Mouse (Mus musculus) olfactory bulb, adult 2 months (tissue): ENCODE measurements around the gene Suv39h2.

ENCODE experiments used
- CTCF ChIP-seq: fragments of 200-500 bp; IDR thresholded peaks from 2 replicates; pipeline ENCODE4 v1.5.1; 2012; ENCODE audit warnings: low read depth, mild to moderate bottlenecking, low read length, moderate library complexity; ENCODE audit not compliant: insufficient read depth
- POLR2A ChIP-seq: fragments of 200-500 bp; IDR thresholded peaks from 2 replicates; pipeline ENCODE4 v1.6.1; 2012; ENCODE audit warnings: mild to moderate bottlenecking, low read depth, low read length, moderate library complexity; ENCODE audit not compliant: insufficient read depth

DNA sequence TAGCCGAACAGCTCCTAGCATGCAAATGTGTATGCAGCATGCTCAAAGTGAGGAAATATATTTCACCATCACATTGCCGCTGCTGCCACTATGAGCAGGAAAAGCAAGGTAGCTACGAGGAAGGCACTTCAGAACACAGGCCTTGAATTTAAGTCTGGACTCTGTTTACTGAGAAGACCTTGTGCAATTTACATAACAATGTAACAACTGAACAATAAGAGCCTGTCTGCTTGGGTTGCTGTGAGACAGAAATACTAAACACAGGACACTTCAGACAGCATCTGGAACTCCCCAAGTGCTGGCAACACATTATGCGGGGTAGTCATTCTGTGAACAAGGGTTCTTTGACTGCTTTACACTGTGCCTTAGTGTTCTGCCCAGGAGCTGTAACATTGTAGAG is 54.7 kb downstream of the Suv39h2 start:
- TF ChIP-seq CTCF (no peak), POLR2A (no peak)
